Mouse (Mus musculus) forebrain, embryonic 13.5 days (tissue): ENCODE results near the gene Rif1. TPM values are rescaled to one million over a fixed set of nuclear protein-coding genes. Genes with fewer than 3 reads are reported as not detected.
"Not testable (repeated sequence)": the region's sequence is repeated elsewhere in the genome, so short reads cannot be mapped to it uniquely, and the experiment has no call there.

Experiments used
- ATAC-seq: fragments of 200-750 bp; cut with Nextera tagmentation; 2 replicates; pipeline ENCODE4 v1.8.0; 2017
- H3K27ac ChIP-seq: fragments of 300-500 bp; sonication (generic); 2 replicates; pipeline ENCODE4 v1.5.1; 2015; ENCODE audit warnings: inconsistent platforms, mild to moderate bottlenecking, moderate library complexity
- H3K27me3 ChIP-seq: fragments of 300-500 bp; sonication (generic); 2 replicates; pipeline ENCODE4 v1.6.1; 2015; ENCODE audit warnings: mild to moderate bottlenecking, inconsistent platforms
- H3K36me3 ChIP-seq: fragments of 300-500 bp; sonication (generic); 2 replicates; pipeline ENCODE4 v1.6.1; 2015; ENCODE audit warnings: mild to moderate bottlenecking, inconsistent platforms; ENCODE audit not compliant: poor library complexity, severe bottlenecking
- H3K4me1 ChIP-seq: fragments of 300-500 bp; sonication (generic); 2 replicates; pipeline ENCODE4 v1.6.1; 2015; ENCODE audit warnings: inconsistent platforms
- H3K4me2 ChIP-seq: fragments of 300-500 bp; sonication (generic); 2 replicates; pipeline ENCODE4 v1.6.1; 2015; ENCODE audit warnings: inconsistent platforms, mild to moderate bottlenecking, moderate library complexity
- H3K4me3 ChIP-seq: fragments of 300-500 bp; sonication (generic); 2 replicates; pipeline ENCODE4 v1.5.1; 2015; ENCODE audit warnings: mild to moderate bottlenecking, inconsistent platforms
- H3K9ac ChIP-seq: fragments of 300-500 bp; sonication (generic); 2 replicates; pipeline ENCODE4 v1.6.1; 2015; ENCODE audit warnings: mild to moderate bottlenecking, inconsistent platforms
- H3K9me3 ChIP-seq: fragments of 300-500 bp; sonication (generic); replicated peaks from 2 replicates; pipeline ENCODE4 v1.6.1; 2016; ENCODE audit warnings: inconsistent platforms
- whole genome bisulfite sequencing: fragments of 180-500 bp; shearing (Covaris S2); methylation state at CpG from one replicate; pipeline ENCODE4 v1.1.7; 2015; 5-methylcytosine and 5-hydroxymethylcytosine counted together
- polyA plus RNA-seq: library from polyadenylated mRNA; unstranded; fragments of >200 nt; fragmentation: Nextera tagmentation; extraction: Ambion mirVana; gene quantifications from 2 replicates; pipeline ENCODE4 v1.2.1, GENCODE M21; 2015

The Rif1 gene
- polyA plus RNA-seq, 1 experiment from 2014 or later = 33.3 TPM

DNA sequence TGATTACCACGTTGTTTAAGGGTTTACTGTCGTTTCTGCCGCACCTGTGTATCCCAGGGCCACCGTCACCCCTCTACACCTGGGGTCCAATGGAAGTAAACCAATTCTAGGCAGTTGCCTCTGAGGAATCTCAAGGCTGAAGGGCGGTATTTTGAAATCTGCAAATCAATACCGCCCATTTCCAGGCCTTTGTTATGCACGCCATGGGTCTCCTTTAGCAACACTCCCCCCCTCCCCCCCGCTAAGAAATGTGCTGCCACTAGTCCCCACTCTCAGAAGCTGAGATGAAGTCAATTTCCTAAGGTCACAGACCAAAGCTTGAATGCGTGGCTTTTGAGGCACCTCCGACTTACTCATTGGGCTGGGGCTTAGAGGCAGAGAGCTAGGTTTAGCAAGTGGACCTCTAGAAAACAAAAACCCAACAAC, 554 bp upstream of the Rif1 start:
- peak; percentile 46 for ATAC-seq
- Histone ChIP-seq H3K27ac (peak overlapping the region; percentile 79; the same call in 1 of the 2 replicates), H3K4me3 (peak overlapping the region; percentile 99), H3K9ac (peak overlapping the region; percentile 94), H3K27me3 (no peaks in the 10 kb centered on the region), H3K9me3 (no peaks in the 10 kb centered on the region), H3K4me1 (peaks cover 19% of the 10 kb centered on the region), H3K36me3 (peaks cover 19% of the 10 kb centered on the region), H3K4me2 (peak overlapping the region; percentile 70)
- WGBS = 2% methylated on average over 10 of the region's 10 CpGs

DNA sequence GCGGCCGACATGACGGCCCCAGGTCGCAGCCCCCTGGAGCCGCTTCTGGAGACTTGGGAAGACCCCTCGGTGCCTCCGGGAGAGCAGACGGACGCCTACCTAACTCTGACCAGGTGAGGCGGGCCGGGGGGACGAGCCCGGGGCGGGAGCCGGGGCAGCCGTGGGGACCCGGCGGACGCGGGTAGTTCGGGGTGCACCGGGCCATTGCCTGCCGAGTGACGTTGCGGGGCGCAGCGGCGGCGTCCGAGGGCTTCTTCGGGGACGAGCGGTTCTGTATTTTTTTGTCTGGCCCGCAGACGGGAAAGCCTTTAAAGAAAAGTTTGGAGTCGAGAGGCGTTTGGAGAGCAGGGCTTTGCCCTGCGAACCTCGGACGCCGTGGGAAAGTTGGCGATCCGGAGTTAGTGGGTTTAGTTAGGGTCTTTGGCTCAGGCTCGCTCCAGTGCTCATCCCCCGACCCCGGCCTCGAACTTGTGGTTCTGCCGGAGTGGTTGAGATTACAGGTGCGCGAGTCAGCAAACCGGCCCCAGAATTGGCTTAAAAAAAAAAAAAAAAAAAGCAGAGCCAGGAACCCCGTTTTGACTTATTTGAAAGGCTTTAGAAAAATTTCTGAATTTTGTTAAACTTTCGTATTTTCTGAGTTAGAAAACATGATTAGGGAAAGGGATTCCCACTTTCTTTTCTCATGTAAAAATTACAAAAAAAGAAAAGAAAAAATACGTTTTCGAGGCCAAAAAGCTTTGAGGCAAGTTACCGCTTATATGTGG, 691 bp downstream of the Rif1 start:
- no peaks in the 10 kb centered on the region for H3K27me3 ChIP-seq
- peak overlapping the region; percentile 99 for H3K4me3 ChIP-seq
- H3K36me3 ChIP-seq = peaks cover 30% of the 10 kb centered on the region
- peak overlapping the region; percentile 70 for H3K4me2 ChIP-seq
- WGBS = under 1% methylated on average over 49 of the region's 56 CpGs
- H3K4me1 ChIP-seq = peaks cover 19% of the 10 kb centered on the region
- H3K9ac ChIP-seq = peak overlapping the region; percentile 94
- no peaks in the 10 kb centered on the region for H3K9me3 ChIP-seq
- peak; percentile 64; the same call in 1 of the 2 replicates for ATAC-seq
- peak overlapping the region; percentile 79 for H3K27ac ChIP-seq

DNA sequence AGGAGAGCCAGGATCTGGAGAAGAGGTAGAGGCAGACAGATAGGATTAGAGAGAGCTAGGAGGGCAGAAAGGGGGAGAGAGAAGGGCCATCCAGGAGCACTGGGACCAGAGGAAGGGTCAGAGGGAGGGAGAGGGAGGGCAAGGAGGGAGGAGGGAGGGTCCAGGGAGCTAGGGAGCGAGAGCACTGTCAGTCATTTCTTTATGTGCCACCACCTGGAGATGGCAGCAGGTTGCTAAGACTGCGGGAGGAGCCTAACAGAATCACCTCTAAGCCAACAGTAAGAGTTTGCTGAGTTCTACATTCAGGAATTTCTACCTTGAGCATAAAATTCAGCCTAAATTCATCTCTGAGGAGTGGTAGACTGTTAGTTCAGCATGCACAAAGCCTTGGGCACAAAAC, 6.0 kb downstream of the Rif1 start:
- Histone ChIP-seq H3K9ac (no peak overlapping the region), H3K27ac (no peak overlapping the region), H3K27me3 (no peaks in the 10 kb centered on the region), H3K4me3 (no peak overlapping the region), H3K4me1 (peaks cover 11% of the 10 kb centered on the region), H3K4me2 (no peak overlapping the region), H3K36me3 (peaks cover 70% of the 10 kb centered on the region), H3K9me3 (no peaks in the 10 kb centered on the region)
- no peak for ATAC-seq
- WGBS = 93% methylated on average over 2 of the region's 2 CpGs

DNA sequence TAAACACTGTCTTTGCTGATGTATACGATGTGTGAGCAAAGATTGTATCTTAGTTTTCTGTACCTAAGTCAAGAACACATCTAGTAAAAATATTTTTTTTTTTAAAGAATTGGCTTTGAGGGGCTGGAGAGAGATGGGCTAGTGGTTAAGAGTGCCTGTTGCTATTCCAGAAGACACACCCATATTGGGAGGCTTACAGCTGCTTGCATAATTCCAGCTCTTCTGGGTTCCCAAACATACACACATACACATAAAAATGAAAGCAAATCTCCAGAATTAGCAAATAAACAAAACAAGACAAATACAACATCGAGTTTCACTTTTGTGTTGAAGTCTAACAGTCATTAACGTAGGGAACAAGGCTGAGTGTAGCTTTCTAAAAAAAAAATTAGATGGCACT, 11.4 kb downstream of the Rif1 start:
- ATAC-seq = no peak
- Histone ChIP-seq H3K4me2 (no peak overlapping the region), H3K27ac (no peak overlapping the region), H3K9me3 (no peaks in the 10 kb centered on the region), H3K4me3 (no peak overlapping the region), H3K36me3 (peaks cover 67% of the 10 kb centered on the region), H3K27me3 (no peaks in the 10 kb centered on the region), H3K9ac (no peak overlapping the region), H3K4me1 (no peaks in the 10 kb centered on the region)
- 95% methylated on average over 3 of the region's 3 CpGs for WGBS

DNA sequence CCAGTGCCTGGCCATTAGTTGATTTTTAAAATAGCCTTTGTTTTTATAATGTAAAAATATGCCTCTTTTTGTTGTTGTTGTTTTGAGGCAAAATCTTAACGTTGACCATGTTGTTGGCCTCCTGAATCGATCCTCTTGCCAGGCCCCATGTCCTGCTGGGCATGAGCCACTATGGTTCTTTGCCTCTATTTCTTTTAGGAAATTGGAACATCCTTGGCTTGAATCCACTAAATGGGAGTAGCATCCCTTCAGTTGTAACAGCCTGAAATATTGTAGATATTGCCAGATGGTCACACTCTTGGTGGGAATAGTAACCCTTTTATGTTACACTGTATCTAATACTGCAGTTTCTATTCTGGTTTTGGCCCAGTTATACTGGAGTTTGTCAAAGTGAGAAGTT, 11.9 kb downstream of the Rif1 start:
- H3K27ac ChIP-seq = no peak overlapping the region

DNA sequence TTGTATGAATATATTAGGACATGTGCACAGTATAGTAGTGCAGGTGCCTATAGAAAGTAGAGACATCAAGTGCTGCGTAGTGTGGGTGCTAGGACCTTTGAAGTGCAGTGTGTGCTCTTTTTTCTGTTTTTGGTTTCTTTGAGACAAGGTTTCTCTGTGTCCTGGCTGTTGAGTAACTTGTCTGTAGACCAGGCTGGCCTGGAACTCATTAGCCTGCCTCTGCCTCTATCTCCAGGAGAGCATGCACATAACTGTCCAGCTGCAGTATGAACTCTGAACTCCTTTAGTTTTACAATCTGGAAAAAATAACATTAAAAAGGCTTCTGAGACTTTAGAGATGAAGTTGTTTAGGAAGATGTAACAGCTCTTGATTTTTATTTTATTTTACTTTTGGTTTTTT, 41.5 kb downstream of the Rif1 start:
- Histone ChIP-seq H3K4me1 (no peaks in the 10 kb centered on the region), H3K4me2 (no peak overlapping the region), H3K27ac (no peak overlapping the region), H3K9ac (no peak overlapping the region), H3K27me3 (no peaks in the 10 kb centered on the region), H3K9me3 (no peaks in the 10 kb centered on the region), H3K36me3 (peaks cover 88% of the 10 kb centered on the region), H3K4me3 (no peak overlapping the region)
- WGBS = 81% methylated on average over 1 of the region's 1 CpGs
- no peak for ATAC-seq

More for the DNA sequence above, 11.9 kb downstream of the Rif1 start:
- Histone ChIP-seq H3K4me3 (no peak overlapping the region), H3K9me3 (no peaks in the 10 kb centered on the region), H3K4me1 (no peaks in the 10 kb centered on the region), H3K4me2 (no peak overlapping the region), H3K9ac (no peak overlapping the region), H3K27me3 (no peaks in the 10 kb centered on the region), H3K36me3 (peaks cover 67% of the 10 kb centered on the region)
- WGBS = 98% methylated on average over 2 of the region's 2 CpGs
- ATAC-seq = no peak

DNA sequence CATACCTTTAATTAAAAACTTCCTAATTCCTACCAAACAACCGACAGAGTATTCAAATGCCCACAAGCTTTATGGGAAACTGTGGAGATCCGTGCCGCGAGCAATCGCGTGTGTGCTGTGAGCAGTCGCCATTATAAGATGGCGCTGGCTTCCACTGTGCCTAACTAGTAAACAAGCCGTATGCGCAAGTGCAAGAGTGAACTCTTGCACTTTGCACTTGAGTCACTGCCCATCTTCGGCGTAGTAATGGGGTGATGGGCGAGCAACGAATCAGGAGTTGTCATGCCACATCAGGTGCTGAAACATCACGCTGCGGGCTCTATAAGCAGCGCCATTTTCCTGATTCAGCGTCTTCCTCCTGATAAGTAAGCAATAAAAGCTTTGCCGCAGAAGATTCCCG, 58.7 kb downstream of the Rif1 start:
- not testable (repeated sequence) for H3K4me2 ChIP-seq, H3K9ac ChIP-seq, ATAC-seq, H3K27me3 ChIP-seq, H3K4me1 ChIP-seq, H3K9me3 ChIP-seq, H3K27ac ChIP-seq, H3K4me3 ChIP-seq
- WGBS = 97% methylated on average over 20 of the region's 20 CpGs
- peaks cover 27% of the 10 kb centered on the region for H3K36me3 ChIP-seq

DNA sequence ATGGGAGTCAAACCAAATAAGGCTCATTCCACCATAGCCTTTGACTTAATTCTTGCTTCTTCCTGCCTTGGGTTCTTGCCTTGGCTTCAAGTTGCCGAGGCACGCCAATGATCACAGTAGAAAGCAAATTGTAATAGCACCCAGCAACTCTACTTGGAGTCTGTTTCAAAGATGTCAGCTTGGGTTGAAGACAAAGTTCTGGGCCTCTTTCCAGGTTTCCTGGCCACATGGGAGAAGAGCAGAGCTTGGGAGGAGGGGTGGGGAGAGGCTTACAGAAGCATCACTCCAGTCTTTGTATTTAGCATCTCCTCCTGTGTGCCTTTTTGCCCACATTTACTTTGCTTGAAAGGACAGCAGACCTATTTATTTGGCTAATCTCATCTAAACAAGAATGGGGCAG, 60.7 kb downstream of the Rif1 start:
- WGBS = 97% methylated on average over 2 of the region's 2 CpGs
- H3K4me3 ChIP-seq = no peak overlapping the region
- no peak overlapping the region for H3K4me2 ChIP-seq
- H3K27ac ChIP-seq = no peak overlapping the region
- no peaks in the 10 kb centered on the region for H3K4me1 ChIP-seq
- no peaks in the 10 kb centered on the region for H3K9me3 ChIP-seq
- ATAC-seq = no peak
- no peaks in the 10 kb centered on the region for H3K27me3 ChIP-seq
- H3K9ac ChIP-seq = no peak overlapping the region
- peaks cover 17% of the 10 kb centered on the region for H3K36me3 ChIP-seq

DNA sequence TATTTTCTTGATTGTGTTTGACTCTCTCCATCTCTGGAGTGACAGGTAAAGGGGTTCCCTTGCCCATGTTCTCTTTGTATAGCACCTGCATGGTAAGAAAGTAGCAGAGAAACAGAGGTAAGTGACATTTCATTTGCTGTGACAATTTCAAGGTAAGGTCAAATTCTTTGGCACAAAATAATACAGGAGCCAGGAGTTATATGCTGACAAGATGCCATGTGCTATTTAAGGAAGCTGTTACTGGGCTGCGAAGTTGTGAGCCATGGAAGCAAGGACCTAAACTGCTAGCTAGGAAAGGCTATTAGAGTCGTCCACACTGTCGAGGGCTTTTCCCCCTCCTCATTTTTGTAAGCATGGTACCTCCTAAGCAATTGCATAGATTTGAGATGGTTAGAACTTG, 80.4 kb downstream of the Rif1 start:
- Histone ChIP-seq H3K4me3 (no peak overlapping the region), H3K9me3 (no peaks in the 10 kb centered on the region), H3K4me1 (no peaks in the 10 kb centered on the region), H3K27me3 (no peaks in the 10 kb centered on the region), H3K27ac (no peak overlapping the region), H3K4me2 (no peak overlapping the region), H3K9ac (no peak overlapping the region), H3K36me3 (no peaks in the 10 kb centered on the region)
- no peak for ATAC-seq
- 87% methylated on average over 3 of the region's 3 CpGs for WGBS

DNA sequence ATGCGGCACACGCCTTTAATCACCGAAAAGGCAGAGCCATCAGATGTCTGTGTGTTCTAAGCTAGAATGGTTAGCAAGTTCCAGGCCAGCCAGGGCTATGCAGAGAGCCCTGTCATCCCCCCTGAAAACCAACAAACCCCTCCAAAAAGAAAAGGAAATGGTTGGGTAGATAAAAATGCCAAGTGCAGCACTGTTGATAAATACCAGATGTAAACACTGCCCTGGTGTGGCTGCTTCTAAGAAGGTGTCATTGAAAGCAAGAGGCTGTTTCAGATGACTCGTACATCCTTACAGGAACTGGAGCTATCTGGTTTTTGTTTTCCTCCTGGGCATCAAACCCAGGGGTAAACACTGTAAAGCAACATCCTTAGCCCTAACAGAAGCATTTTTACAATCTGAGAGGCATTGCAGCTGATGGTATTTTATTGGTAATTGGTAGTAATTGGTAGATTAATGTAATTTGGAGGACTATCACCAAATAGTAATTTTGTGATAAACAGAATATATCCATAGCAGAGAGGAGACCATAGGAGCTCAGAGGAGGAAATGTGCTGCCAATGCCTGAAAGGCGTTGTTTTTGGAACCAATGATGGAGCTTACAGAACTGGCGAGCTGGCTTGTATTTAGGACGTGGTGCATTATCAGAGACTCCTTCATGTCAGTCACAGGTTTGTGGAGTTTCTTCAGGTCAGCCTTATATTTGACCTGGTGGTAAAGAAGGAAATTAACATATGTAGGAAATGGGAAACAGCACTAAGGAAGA, 96.8 kb downstream of the Rif1 start:
- Histone ChIP-seq H3K4me3 (no peak overlapping the region), H3K4me1 (no peaks in the 10 kb centered on the region), H3K27me3 (no peaks in the 10 kb centered on the region), H3K4me2 (no peak overlapping the region), H3K27ac (no peak overlapping the region), H3K36me3 (no peaks in the 10 kb centered on the region), H3K9me3 (no peaks in the 10 kb centered on the region), H3K9ac (no peak overlapping the region)
- ATAC-seq = no peak
- 96% methylated on average over 7 of the region's 7 CpGs for WGBS
